Mouse (Mus musculus): ENCODE data around the gene Creb3l4. TPM values are rescaled to one million over a fixed set of nuclear protein-coding genes. Genes with fewer than 3 reads are reported as not detected.

The Creb3l4 gene
- polyA plus RNA-seq, 1 experiment from 2014 or later, result 4.2 TPM

- peak overlapping the region; percentile 83 for H3K9ac ChIP-seq (ENCODE audit: low read length)
- DNase-seq (ENCODE audit: low spot score) (no peak), ATAC-seq (no peak)
- 0 out of 2 replicates have a peak overlapping the region, but pooled peaks have one; percentile 90 for H3K27ac ChIP-seq (ENCODE audit: low read depth, low read length)
- no peaks in the 10 kb centered on the region for H3K27me3 ChIP-seq (replicated peaks; ENCODE audit: control insufficient read depth, insufficient read depth, low read length)
- H3K36me3 ChIP-seq (ENCODE audit: control insufficient read depth, insufficient read depth, low read length), result peaks cover 22% of the 10 kb centered on the region
- H3K4me1 ChIP-seq (ENCODE audit: control insufficient read depth, insufficient read depth, low read length), result 0 out of 2 replicates have a peak, but pooled peaks cover 5% of the 10 kb centered on the region
- peak overlapping the region; percentile 85 for H3K4me3 ChIP-seq (ENCODE audit: low read depth, low read length)
- H3K9me3 ChIP-seq (replicated peaks; ENCODE audit: control insufficient read depth, low read length), result no peaks in the 10 kb centered on the region
- WGBS, result 18% methylated on average over 8 of the region's 8 CpGs
- peak overlapping the region; percentile 86 for H3K4me2 ChIP-seq (ENCODE audit: low read length)
Observed at GRCm38 (mm10) chr3:90231075-90231474, 12.2 kb downstream of the Creb3l4 start.

- no peaks in the 10 kb centered on the region for H3K27me3 ChIP-seq (replicated peaks; ENCODE audit: control insufficient read depth, insufficient read depth, low read length)
- DNase-seq (ENCODE audit: low spot score) (no peak), ATAC-seq (no peak)
- no peaks in the 10 kb centered on the region for H3K9me3 ChIP-seq (replicated peaks; ENCODE audit: control insufficient read depth, low read length)
- no peak overlapping the region for H3K9ac ChIP-seq (ENCODE audit: low read length)
- no peaks in the 10 kb centered on the region for H3K36me3 ChIP-seq (ENCODE audit: control insufficient read depth, insufficient read depth, low read length)
- WGBS, result 75% methylated on average over 10 of the region's 10 CpGs
- no peak overlapping the region for H3K4me3 ChIP-seq (ENCODE audit: low read depth, low read length)
- no peak overlapping the region for H3K4me2 ChIP-seq (ENCODE audit: low read length)
- peaks cover 8% of the 10 kb centered on the region for H3K4me1 ChIP-seq (ENCODE audit: control insufficient read depth, insufficient read depth, low read length)
- no peak overlapping the region for H3K27ac ChIP-seq (ENCODE audit: low read depth, low read length)
Observed at GRCm38 (mm10) chr3:90224331-90224730, 19.0 kb downstream of the Creb3l4 start.

- Histone ChIP-seq H3K9me3 (replicated peaks; ENCODE audit: control insufficient read depth, low read length) (no peaks in the 10 kb centered on the region), H3K9ac (ENCODE audit: low read length) (no peak overlapping the region), H3K4me3 (ENCODE audit: low read depth, low read length) (no peak overlapping the region), H3K27ac (ENCODE audit: low read depth, low read length) (no peak overlapping the region), H3K4me2 (ENCODE audit: low read length) (no peak overlapping the region), H3K36me3 (ENCODE audit: control insufficient read depth, insufficient read depth, low read length) (no peaks in the 10 kb centered on the region), H3K27me3 (replicated peaks; ENCODE audit: control insufficient read depth, insufficient read depth, low read length) (no peaks in the 10 kb centered on the region), H3K4me1 (ENCODE audit: control insufficient read depth, insufficient read depth, low read length) (peaks cover 8% of the 10 kb centered on the region)
- DNase-seq (ENCODE audit: low spot score) (no peak), ATAC-seq (no peak)
- WGBS, result 90% methylated on average over 3 of the region's 3 CpGs
Observed at GRCm38 (mm10) chr3:90222941-90223340, 20.4 kb downstream of the Creb3l4 start.

DNA sequence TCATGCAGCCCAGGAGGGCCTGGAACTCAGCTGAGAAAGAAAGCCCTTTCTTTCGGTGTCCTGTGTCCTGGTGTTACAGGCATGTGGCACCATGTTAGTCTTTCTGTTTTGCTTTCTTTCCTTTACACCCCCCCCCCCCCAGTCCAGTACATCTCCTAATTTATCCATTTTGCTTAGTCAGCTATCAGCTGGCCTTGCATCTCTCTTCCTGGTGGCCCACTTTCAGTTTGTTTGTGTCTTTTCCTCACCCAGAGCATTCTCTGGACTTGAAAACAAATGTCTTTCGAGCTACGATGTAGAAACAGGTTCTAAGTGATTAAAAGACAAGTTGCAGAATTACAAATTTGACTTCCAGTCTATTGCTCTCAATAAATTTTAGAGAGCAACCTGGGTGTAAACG is 20.9 kb downstream of the Creb3l4 start:
- ATAC-seq (no peak), DNase-seq (ENCODE audit: low spot score) (no peak)
- Histone ChIP-seq H3K9me3 (replicated peaks; ENCODE audit: control insufficient read depth, low read length) (no peaks in the 10 kb centered on the region), H3K36me3 (ENCODE audit: control insufficient read depth, insufficient read depth, low read length) (no peaks in the 10 kb centered on the region), H3K4me1 (ENCODE audit: control insufficient read depth, insufficient read depth, low read length) (peaks cover 8% of the 10 kb centered on the region), H3K4me3 (ENCODE audit: low read depth, low read length) (no peak overlapping the region), H3K27me3 (replicated peaks; ENCODE audit: control insufficient read depth, insufficient read depth, low read length) (no peaks in the 10 kb centered on the region), H3K4me2 (ENCODE audit: low read length) (no peak overlapping the region), H3K27ac (ENCODE audit: low read depth, low read length) (no peak overlapping the region), H3K9ac (ENCODE audit: low read length) (no peak overlapping the region)
- WGBS, result 87% methylated on average over 4 of the region's 4 CpGs

DNA sequence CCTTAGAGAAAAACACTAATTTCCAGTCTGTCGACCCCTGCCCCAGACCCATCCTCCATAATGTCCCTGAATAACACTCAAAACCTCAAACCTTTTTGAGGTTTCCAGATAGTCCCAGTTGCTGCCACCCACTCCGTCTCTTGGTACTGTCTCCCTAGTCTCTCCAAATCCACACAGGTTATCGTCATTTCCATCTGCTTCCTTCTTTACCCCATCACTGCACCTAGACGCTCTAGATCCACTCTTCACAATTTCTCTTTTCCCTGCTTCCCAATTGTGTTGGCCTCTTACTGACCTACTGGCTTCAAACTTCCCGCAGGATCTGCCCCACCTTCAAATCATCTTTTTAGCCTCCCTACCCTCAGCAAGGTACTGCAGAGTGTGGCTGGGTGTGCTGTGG is 22.2 kb downstream of the Creb3l4 start:
- no peak for ATAC-seq
- DNase-seq (ENCODE audit: low spot score), result no peak
- Histone ChIP-seq H3K9me3 (replicated peaks; ENCODE audit: control insufficient read depth, low read length) (no peaks in the 10 kb centered on the region), H3K9ac (ENCODE audit: low read length) (peak overlapping the region; percentile 61), H3K36me3 (ENCODE audit: control insufficient read depth, insufficient read depth, low read length) (no peaks in the 10 kb centered on the region), H3K4me1 (ENCODE audit: control insufficient read depth, insufficient read depth, low read length) (peaks cover 8% of the 10 kb centered on the region), H3K27me3 (replicated peaks; ENCODE audit: control insufficient read depth, insufficient read depth, low read length) (no peaks in the 10 kb centered on the region), H3K4me2 (ENCODE audit: low read length) (peak overlapping the region; percentile 82), H3K4me3 (ENCODE audit: low read depth, low read length) (peak overlapping the region; percentile 40), H3K27ac (ENCODE audit: low read depth, low read length) (no peak overlapping the region)
- 25% methylated on average over 5 of the region's 5 CpGs for WGBS

DNA sequence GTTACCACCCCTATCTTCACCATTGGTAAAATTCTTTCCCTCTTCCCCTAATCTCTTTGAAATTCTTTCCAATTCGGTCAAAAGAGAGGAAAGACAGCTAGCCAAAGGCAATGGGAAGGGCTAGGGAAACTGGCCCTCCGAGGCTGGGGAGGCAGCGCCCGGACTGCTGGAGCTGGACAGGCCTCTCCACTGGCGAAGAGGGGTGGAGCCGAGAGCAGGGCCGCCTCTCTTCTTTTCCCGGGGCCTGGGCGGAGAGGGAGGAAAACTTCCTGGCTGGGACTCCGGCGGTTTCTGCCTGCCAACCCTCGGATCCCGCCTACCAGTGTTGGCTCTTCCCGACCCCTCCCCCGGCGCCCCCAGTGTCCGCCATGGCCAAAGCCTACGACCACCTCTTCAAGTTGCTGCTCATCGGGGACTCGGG is 22.8 kb downstream of the Creb3l4 start:
- peak overlapping the region; percentile 40 for H3K4me3 ChIP-seq (ENCODE audit: low read depth, low read length)
- no peaks in the 10 kb centered on the region for H3K27me3 ChIP-seq (replicated peaks; ENCODE audit: control insufficient read depth, insufficient read depth, low read length)
- 0% methylated on average over 16 of the region's 20 CpGs for WGBS
- H3K9ac ChIP-seq (ENCODE audit: low read length), result peak overlapping the region; percentile 61
- ATAC-seq (peak; percentile 84), DNase-seq (ENCODE audit: low spot score) (peak; percentile 64)
- no peaks in the 10 kb centered on the region for H3K9me3 ChIP-seq (replicated peaks; ENCODE audit: control insufficient read depth, low read length)
- peak overlapping the region; percentile 82 for H3K4me2 ChIP-seq (ENCODE audit: low read length)
- peak overlapping the region; percentile 44; the same call in 1 of the 2 replicates for H3K27ac ChIP-seq (ENCODE audit: low read depth, low read length)
- H3K36me3 ChIP-seq (ENCODE audit: control insufficient read depth, insufficient read depth, low read length), result no peaks in the 10 kb centered on the region
- peaks cover 8% of the 10 kb centered on the region for H3K4me1 ChIP-seq (ENCODE audit: control insufficient read depth, insufficient read depth, low read length)

GRCm38 (mm10) chr3:90220088-90220487 is 23.2 kb downstream of the Creb3l4 start:
- 12% methylated on average over 6 of the region's 6 CpGs for WGBS
- Histone ChIP-seq H3K9ac (ENCODE audit: low read length) (peak overlapping the region; percentile 61; the same call in 1 of the 2 replicates), H3K9me3 (replicated peaks; ENCODE audit: control insufficient read depth, low read length) (no peaks in the 10 kb centered on the region), H3K4me1 (ENCODE audit: control insufficient read depth, insufficient read depth, low read length) (peaks cover 8% of the 10 kb centered on the region), H3K27ac (ENCODE audit: low read depth, low read length) (peak overlapping the region; percentile 44; the same call in 1 of the 2 replicates), H3K4me3 (ENCODE audit: low read depth, low read length) (peak overlapping the region; percentile 40), H3K27me3 (replicated peaks; ENCODE audit: control insufficient read depth, insufficient read depth, low read length) (no peaks in the 10 kb centered on the region), H3K4me2 (ENCODE audit: low read length) (peak overlapping the region; percentile 82), H3K36me3 (ENCODE audit: control insufficient read depth, insufficient read depth, low read length) (no peaks in the 10 kb centered on the region)
- ATAC-seq (peak; percentile 68), DNase-seq (ENCODE audit: low spot score) (peak; percentile 83)

GRCm38 (mm10) chr3:90215825-90216380 is 27.4 kb downstream of the Creb3l4 start:
- Histone ChIP-seq H3K36me3 (ENCODE audit: control insufficient read depth, insufficient read depth, low read length) (peaks cover 17% of the 10 kb centered on the region), H3K9me3 (replicated peaks; ENCODE audit: control insufficient read depth, low read length) (no peaks in the 10 kb centered on the region), H3K4me3 (ENCODE audit: low read depth, low read length) (no peak overlapping the region), H3K27me3 (replicated peaks; ENCODE audit: control insufficient read depth, insufficient read depth, low read length) (no peaks in the 10 kb centered on the region), H3K4me2 (ENCODE audit: low read length) (no peak overlapping the region), H3K9ac (ENCODE audit: low read length) (no peak overlapping the region), H3K27ac (ENCODE audit: low read depth, low read length) (no peak overlapping the region), H3K4me1 (ENCODE audit: control insufficient read depth, insufficient read depth, low read length) (peaks cover 24% of the 10 kb centered on the region)
- 48% methylated on average over 1 of the region's 1 CpGs for WGBS
- DNase-seq (ENCODE audit: low spot score) (no peak), ATAC-seq (no peak)

DNA sequence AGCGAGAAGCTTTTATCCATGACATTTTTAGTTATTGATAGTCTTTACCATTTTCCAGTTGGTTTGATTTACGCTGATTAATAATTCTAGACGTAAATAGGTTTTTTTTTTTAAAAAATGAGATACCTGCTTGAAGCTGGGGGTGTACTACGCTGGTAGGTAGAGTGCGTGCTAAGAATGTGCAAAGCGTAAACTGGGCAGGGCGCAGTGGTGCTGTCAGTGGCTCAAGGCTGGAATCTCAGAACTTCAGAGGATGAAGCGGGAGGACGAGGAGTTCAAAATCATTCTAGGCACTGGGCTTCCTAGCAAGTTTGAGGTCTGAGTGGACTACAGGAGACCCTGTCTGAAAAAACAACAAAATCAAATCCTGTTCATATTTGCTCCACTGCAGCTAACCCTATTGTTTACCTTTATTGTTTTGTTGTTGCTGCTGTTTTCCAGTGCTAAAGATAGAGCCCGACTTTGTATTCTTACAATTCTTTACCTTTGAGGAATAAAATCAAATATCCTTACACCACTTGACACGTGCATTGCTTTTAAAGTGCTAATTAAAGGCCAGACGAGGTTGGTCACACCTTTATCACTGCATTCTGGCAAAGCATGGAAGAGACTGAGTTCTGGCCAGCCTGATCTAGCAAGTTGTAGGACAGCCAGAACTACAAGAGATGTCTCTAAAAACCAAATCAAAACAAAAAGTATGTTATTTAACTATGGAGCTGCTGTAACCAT is 29.2 kb downstream of the Creb3l4 start:
- H3K9ac ChIP-seq (ENCODE audit: low read length), result peak overlapping the region; percentile 54
- ATAC-seq (peak; percentile 40; the same call in 1 of the 2 replicates), DNase-seq (ENCODE audit: low spot score) (peak; percentile 24)
- no peaks in the 10 kb centered on the region for H3K27me3 ChIP-seq (replicated peaks; ENCODE audit: control insufficient read depth, insufficient read depth, low read length)
- no peaks in the 10 kb centered on the region for H3K9me3 ChIP-seq (replicated peaks; ENCODE audit: control insufficient read depth, low read length)
- H3K4me3 ChIP-seq (ENCODE audit: low read depth, low read length), result peak overlapping the region; percentile 81
- peak overlapping the region; percentile 71 for H3K27ac ChIP-seq (ENCODE audit: low read depth, low read length)
- 11% methylated on average over 12 of the region's 12 CpGs for WGBS
- H3K36me3 ChIP-seq (ENCODE audit: control insufficient read depth, insufficient read depth, low read length), result peaks cover 35% of the 10 kb centered on the region
- H3K4me1 ChIP-seq (ENCODE audit: control insufficient read depth, insufficient read depth, low read length), result peaks cover 18% of the 10 kb centered on the region
- H3K4me2 ChIP-seq (ENCODE audit: low read length), result peak overlapping the region; percentile 76

Measured in forebrain, embryonic 14.5 days (tissue).